Mouse (Mus musculus) large intestine, adult 2 months (tissue): ENCODE data around the gene Skap1. TPM values are rescaled to one million over a fixed set of nuclear protein-coding genes. Genes with fewer than 3 reads are reported as not detected.

ENCODE experiments used
- DNase-seq: peaks from one replicate; pipeline ENCODE4 v3.0.0-alpha.2; 2012; ENCODE audit warnings: low read depth, low spot score
- WGBS: fragments of 180-500 bp; shearing (Covaris S2); methylation state at CpG from one replicate; pipeline ENCODE4 v1.1.7; 2018; 5-methylcytosine and 5-hydroxymethylcytosine counted together
- polyA plus RNA-seq: library from polyadenylated mRNA; depleted of rRNA; stranded (reverse); fragments of >200 nt; gene quantifications from 2 replicates; pipeline ENCODE4 v1.2.3, GENCODE M21; 2012

Skap1 gene
- polyA plus RNA-seq, 1 experiment: 3.7 TPM

DNA sequence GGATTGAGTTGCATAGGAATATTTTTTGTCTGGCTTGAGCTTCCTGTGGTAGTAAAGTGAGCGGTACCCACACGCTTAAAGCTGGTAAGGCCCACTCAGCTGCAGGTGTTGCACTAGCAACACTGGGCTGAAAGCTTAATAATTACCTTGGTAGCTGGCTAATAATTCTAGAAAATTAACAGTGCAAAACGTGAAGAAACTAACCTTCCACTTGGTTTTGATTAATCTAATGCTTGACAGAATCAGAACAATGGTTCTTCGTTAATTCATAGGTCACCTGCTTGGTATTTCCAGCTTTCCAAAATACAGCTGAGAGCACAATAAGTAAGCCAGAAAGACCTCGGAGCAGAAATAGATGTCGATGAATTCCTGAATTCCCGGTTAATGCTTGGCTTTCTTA is 78.2 kb downstream of the Skap1 start:
- DNase-seq: no peak
- WGBS: 79% methylated on average over 7 of the region's 7 CpGs

DNA sequence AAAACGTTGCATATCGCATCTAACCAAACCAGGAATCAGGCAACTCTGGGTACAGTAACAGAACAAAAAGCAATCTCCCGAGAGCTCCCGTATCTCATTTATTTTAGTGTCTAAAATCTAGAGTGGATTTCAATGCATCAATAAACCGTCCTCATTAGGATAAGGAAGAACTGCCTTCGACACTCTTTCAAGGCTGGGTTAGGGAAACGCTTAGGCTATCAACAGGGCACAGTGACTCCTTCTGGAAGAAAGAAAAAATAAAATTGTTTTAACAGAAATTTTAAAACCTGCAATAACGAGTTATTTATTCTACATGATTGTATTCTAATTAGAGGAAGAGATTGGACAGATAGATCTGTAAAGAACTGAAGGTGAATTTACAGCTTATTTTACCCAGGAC is 82.0 kb downstream of the Skap1 start:
- 58% methylated on average over 8 of the region's 8 CpGs for whole genome bisulfite sequencing

DNA sequence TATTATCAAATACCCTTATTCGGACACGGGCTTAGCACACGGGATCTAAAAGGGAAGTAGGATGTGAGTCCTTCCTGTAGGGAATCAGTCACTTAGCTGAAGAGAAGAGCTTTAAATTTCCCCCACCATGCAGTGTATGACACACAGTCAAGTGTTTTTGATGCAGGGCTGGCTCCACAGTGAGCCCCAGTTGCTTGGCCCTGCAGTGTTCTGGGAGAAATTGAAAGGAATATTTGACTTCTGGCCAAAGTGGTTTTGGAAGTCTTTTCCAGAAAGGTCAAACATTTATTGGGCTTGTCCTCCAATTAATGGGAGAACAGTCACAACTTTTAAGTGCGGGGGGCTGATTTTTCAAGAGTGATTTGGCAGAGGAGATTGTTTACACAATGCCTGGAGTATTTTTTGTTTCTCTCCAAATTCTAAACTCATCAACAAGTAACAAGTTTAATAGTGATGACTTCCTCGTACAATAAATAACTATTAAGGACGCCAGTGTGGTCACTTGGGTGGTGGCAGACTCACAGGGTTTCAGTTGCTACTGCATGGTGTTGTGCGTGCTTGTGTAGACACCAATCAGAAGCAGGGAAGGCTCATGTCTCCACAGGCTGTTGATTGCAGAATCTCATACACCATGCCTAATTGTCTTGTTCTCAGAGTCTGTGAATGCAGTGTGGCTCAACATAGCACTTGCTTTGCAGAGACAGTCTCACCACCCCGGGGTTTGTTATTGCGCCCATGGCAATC is 86.7 kb downstream of the Skap1 start:
- 71% methylated on average over 9 of the region's 9 CpGs for WGBS
- no peak for DNase-seq

More for the DNA sequence above, 82.0 kb downstream of the Skap1 start:
- no peak for DNase-seq

DNA sequence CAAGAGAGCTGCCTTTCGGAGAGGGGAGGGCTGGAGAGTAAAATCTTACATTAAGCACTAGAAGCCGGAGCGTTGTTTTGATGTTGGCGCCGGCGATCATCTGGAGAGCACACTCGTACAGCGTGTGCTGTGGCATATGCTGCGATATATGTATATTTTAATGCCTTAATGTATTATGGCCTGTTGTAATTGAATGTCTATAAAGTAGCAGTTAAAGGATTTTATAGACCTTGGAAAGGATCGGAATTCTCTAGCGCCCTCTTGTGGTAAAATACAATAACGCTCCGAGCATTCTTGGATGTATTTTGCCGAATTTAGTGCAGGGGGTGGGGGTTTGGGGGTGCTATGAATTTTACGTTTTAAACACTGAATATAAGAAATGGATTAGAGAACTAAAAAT is 88.7 kb downstream of the Skap1 start:
- peak; percentile 14 for DNase-seq
- WGBS: 8% methylated on average over 15 of the region's 15 CpGs

DNA sequence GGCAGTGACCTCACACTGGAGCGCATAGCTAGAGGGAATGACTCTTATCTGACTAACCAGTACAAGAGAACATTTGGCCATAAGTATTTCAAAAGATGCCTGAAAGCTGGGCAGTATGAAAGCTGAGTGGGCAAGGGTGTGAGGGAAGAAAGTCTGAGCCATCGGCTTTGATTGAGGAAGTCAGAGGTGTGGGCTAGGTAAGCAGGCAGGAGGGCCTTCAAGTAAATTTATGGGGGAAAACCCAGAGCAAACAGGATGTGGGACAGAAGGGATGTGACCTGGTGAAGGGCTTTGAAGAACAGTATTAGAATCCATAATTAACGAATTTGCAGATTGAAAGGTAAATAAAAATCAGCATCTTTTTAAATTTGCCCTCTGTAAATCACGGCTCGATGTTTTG is 95.8 kb downstream of the Skap1 start:
- no peak for DNase-seq
- 43% methylated on average over 5 of the region's 5 CpGs for WGBS

DNA sequence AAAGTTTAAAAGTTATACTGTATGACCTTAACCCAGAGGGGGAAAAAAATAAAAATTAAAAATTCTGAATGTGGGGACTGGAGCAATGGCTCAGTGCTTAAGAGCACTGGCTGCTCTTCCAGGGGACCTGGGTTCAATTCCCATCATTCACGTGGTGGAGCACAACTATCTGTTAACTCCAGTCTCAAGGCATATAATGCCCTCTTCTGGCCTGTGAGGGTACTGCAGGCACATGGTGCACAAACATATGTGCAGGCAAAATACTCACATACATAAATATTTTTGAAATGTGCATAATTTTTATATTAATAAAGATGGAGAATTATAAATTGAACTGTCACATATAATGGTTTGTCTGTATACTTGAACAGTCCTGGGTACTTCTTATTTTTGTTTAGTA is 99.7 kb downstream of the Skap1 start:
- no peak for DNase-seq
- 70% methylated on average over 1 of the region's 1 CpGs for WGBS

DNA sequence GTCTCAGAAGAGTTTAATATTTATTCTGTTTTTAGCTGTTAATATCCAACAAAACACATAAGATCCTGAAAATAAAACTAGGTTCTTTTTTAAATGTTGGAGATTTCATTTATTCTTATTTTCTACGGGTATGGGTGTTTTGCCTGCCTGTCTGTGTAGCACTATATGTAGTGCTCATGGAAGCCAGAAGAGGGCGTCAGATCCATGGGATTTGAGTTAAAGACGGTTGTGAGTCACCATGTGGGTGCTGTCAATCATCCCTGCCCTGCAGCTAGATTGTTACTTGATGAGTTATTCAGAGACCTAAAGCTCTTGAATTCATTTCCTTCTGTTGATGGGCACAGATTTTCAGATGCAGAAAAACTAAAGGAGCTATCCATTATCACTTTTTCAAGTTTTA is 108.1 kb downstream of the Skap1 start:
- WGBS: 31% methylated on average over 3 of the region's 3 CpGs

DNA sequence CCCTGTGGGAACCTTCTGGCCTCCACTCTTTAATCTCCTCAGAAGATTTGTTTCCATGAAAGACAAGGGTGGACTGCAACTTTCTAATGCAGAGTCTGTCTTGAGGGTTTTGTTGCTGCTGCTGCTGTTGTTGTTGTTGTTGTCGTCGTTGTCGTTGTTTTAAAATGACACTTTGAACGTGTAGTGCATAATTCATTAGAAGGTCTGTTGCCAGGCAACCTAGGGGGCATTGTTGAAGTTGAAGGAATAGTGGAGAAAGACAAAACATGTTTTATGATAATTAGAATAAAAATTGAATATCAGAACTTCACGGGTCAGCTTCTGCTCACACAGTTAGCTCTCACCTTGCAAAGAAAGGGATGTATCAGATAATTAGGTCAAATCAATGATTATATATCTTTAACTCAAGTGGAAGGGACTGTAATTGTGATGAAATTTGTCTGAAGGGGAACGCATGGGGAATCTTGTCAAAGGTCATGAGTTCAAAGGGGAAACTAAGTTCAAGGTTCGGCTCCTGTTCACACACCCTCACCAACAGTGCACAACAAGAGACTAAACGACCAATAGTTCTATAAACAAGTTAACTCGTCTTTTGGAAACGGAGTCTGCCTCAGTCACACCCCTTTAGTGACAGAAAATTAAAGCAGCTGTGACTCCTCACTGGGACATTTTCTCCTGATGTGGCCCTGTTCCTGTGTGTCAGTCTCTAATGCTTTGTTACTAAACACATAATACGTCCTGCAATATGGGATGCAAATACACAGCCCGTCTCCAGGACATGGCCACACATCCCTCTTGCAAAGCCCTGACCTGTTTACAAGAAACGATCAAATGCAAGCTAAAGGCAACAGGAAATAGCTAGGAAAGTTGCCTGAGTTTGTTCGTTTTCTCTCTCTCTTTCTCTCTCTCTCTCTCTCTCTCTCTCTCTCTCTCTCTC is 112.4 kb downstream of the Skap1 start:
- DNase-seq: no peak
- WGBS: 53% methylated on average over 14 of the region's 14 CpGs

More for the DNA sequence above, 108.1 kb downstream of the Skap1 start:
- DNase-seq: no peak

DNA sequence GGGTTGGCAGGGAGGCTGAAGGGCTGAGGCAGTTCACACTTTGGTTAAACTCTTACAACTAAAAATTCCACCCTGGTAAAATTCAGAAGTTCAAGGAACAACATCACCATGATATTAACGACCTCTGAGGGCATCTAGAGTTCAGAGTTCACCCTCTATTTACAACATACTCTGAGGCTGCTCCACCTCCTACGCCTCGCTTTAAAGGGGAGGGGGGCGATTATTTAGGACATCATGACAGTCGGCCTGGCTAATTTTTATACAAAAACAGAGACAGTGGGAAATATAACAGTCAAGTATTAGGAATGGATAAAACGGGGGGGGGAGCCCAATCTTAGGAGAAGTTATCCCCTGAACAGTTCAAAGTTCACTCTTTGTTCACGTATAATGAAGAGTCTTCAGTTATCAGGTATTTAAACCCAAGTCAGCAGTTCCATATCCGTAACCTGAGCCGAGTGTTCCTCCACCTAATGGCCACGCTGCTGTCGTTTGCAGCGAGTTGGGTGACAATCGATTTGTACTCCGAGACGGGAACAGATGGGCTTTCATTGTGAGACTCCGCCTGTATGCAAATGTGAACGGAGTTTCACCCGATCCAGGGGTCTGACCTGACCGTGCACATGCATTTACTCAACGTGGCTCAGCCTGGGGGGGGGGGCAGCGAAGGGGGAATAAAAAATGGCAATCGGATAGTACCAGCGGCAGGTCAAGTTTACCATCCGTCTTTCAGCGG is 114.3 kb downstream of the Skap1 start:
- 12% methylated on average over 25 of the region's 25 CpGs for WGBS
- no peak for DNase-seq

DNA sequence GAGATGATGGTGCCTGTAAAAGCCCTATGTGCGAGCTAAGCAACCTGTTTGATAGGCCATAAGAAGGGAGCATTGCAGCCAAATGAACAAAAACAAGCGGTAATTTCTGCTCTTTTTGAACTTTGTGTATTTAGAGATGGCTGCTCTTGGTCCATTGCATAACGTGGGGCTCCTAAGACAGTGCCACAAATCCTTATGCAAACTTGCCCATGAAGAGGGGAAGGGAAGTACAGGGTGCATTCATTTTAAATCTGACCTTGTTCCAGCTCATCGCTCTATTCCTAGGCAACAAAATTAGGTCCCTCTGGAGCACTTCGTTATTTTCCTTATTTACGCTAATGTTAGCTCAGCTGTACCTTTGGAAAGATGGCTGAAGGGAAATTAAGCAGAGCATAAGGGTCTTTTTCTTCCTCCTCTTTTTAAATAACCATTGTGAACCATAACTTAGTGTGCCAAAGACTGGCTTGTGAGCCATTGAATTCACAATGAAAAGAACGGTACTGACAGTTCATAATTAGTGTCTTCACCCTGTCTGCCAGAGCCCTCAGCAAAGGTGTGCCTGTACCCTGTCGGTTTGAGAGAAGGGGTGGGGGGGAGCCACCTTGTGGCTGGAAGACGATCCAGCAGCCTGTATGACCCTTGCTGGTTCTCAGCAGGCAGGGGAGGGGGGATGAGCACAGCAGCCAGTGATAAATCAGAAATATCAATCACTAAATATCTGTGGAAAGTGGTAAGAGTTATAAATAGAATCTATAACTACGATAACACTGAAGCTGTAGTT is 117.4 kb downstream of the Skap1 start:
- DNase-seq: no peak
- 54% methylated on average over 10 of the region's 10 CpGs for WGBS

DNA sequence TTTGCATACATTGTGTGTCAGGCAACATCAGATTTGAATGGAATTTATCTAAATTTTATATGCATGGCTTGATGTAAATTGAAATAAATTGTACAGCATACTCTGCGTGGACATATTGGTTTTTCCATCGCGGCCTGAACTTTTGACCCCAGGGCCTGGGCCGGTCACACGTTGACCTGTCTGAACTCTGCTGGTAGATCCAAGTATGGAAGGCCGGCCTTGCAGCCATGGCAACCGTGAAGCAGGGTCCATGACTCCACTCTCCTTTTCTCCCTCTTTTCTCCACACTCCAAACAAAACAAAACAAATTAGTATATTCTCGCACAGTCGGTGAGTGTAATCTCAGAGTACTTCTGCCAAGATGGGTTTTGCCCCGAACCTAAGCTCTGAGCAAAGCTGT is 118.2 kb downstream of the Skap1 start:
- WGBS: 46% methylated on average over 10 of the region's 10 CpGs
- no peak for DNase-seq

DNA sequence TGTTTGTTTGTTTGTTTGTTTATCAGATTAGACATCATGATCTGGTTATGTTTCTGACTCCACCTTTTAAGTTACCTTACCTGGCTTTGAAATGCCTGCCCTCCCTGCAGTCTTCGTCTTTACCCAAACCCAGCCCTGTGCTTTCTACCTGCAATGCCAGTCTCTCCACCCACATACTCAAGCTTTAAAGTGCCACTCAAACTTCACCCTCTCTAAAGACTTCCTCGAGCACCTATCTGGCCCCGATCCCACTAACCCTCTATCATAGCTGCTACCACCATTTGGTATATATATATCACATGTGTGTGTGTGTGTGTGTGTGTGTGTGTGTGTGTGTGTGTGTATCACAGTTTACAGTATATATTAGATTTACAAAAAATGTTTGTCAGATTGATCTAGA is 125.4 kb downstream of the Skap1 start:
- 56% methylated on average over 3 of the region's 3 CpGs for WGBS
- DNase-seq: no peak

DNA sequence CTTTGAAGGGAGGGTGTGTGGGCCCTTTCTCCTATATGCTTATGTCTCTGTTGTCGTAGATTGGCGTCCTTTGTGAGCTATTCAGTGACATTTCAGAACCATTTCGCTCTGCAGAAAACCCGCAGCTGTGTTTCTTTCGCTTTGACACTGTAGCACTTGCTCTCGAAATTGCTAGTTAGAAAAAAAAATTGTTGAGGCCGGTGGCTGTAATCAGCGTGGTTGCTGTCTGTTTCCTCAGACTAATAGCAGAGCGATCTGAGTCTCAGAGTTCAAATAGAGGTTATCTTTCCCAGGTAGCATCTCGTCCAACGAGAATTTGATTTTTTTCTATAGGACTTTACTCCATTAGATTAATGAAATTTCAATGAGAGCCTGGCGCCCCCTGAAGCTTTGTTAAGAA is 131.5 kb downstream of the Skap1 start:
- DNase-seq: no peak
- WGBS: 32% methylated on average over 12 of the region's 12 CpGs

DNA sequence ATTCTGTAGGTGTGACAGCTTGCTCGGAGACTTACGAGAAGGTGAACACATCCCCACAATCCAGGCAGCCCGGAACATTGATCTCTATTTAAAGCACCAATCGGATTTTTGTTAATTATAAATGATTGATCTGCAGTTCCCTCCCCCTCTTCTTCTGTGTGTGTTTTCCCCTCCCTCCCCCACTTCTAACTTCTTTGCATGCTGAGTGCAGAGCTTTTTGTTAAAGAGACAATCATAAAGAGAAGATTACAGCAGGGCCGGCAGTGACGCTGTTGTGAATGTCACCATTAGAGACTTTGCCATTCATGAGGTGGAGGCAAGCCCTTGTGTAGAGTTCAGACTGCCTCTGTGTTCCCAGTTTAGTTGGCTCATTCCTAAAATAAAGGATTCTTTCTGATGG is 131.9 kb downstream of the Skap1 start:
- 31% methylated on average over 6 of the region's 6 CpGs for WGBS
- no peak for DNase-seq

DNA sequence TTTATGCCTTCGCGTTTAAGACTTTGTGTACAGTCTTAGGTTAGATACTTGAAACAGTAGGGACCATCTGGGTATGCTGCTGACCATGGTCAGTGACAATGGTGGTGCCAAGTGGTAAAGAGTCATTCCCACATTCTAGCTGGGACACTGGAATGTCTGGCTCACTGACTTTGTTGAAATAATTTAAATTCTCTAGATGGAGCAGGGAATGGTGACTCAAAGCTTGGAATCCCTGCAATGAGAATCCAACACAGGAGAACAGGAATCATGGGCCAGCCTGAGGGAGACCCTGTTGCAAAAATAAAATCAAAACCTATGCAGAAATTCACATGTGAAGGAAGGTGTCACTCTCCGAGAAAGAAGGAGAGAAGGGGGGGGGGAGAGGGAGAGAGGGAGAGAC is 138.4 kb downstream of the Skap1 start:
- 72% methylated on average over 3 of the region's 3 CpGs for WGBS
- DNase-seq: no peak

DNA sequence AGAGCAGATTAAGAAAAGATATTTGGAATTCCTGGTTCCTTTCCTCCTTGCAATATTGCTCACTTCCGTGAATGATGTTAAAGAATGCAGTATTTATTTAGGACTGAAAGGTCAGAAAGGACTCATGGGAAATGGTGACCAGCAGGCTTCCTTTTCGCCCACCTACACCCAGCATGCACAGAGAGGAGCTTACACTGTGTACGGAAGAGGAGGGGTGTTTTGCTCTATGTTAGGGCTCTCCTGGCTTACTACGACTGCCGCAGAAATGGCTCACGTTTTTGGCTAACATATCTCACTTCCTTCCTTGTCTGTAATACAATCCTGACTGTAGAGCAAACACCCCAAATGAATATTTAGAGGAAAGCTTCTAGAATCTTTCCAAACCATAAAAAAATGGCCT is 139.9 kb downstream of the Skap1 start:
- no peak for DNase-seq
- WGBS: 50% methylated on average over 6 of the region's 6 CpGs

DNA sequence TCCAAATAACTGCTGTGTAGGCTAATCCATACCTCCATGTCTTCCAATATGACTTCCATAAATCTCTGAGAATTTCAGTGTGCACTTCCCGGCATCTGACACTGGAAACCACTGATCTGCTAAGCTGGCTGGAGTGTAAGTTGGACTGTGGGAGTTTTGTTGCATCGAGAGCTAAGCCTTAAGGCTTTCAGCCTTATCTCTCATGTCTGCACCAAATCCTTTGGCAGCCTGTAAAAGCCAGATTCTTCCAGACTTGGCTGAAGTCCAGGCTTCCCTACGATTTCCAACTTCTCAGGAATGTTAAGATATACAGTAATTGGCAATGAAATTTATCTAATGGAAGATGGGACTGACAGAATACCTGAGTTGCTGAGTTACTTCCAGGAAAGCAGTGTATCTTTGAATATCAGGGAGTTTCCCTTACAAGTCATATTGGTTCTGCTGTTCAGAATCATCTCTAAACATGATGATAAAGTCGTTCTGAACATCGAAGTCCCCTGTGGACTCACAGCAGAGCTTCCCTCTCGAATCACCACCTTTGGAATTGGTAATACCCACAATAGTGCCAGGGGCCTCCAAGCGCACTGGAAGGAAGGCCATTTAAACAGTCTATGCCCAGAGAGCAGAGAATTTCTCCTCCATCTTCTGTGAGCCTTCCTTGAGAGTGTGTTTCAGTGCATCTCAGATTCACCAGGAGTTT is 140.5 kb downstream of the Skap1 start:
- no peak for DNase-seq
- 46% methylated on average over 7 of the region's 7 CpGs for WGBS

DNA sequence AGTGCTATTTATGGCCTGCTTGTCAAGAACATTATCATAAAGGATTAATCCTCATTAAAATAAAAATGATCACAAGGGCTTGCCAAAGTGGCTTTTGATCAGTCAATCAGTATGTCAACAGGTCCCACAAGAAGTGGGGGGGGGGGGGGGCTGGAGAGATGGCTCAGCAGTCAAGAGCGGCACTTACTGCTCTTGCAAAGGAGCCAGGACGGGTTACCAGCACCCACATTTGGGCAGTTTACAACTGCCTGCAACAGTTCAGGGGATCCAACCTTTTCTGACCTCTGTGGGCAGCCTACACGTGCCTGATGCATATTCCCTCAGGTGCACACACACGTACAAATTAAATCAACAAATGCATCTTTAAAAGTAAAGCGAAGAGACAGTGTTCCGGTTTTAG is 141.1 kb downstream of the Skap1 start:
- DNase-seq: no peak
- 78% methylated on average over 6 of the region's 6 CpGs for WGBS

DNA sequence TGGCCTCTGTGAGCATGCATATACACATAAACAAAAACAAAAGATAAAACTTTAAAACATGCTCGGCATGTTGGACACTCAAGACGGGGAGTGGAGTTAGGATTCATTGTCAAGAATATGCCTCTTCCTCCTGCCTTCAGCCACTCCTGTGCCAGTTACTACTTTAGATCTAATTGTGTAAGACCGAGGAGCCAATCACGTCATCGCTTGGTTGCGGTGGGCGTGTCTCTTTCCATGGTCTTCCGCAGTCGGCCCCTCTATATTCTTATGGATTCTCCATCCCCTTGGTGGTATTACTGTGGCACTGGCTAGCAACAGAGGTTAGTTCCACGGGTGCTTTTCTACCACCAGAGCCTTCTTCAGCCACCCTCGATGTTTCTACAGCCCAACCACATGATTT is 148.2 kb downstream of the Skap1 start:
- WGBS: 80% methylated on average over 11 of the region's 11 CpGs
- DNase-seq: no peak
